Mouse (Mus musculus) spleen, postnatal 10 days (tissue): Measurements from ENCODE around the gene Adam8.
A peak's percentile ranks its signal among the peaks of the same experiment; 100 is the strongest.

Experiments
- DNase-seq, 2 experiments: peaks; one replicate each; pipeline ENCODE4 v3.0.0; 2021 to 2022; ENCODE audit warnings: low spot score in 2 of 2

Gene Adam8

GRCm38 (mm10) chr7:139979011-139979719, 13.2 kb downstream of the Adam8 start:
- DNase-seq, result no peak

- peak; percentile 36 to 67 for DNase-seq
These were observed 14.0 kb downstream of the Adam8 start, which contains the start of gene 6430531B16Rik for GRCm38 (mm10) chr7:139978278-139978892. Gene 6430531B16Rik (minus strand): TSS chr7:139978755.

- no peak for DNase-seq
These were observed 16.9 kb downstream of the Adam8 start for GRCm38 (mm10) chr7:139975471-139975870.

DNA sequence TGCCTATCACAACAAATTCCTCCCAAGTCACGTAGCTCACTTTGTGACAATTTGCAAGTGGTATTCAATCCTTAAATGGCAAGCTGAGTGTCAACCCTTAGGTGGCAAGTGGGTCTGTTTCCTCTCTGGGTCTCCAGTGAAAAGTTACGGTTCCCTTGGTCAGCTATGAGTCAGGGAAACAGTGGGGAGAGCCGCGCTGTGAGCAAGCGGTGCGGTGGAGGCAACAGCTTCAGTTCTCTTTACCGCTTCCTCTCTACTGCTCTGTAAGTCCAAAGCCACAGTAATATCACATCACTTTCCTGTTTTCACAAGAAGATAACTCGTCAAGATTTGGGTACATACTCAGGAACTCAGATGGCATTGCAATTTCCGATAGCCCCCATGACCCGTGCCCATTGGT, 18.1 kb downstream of the Adam8 start:
- DNase-seq, result no peak

- DNase-seq, result no peak
These were observed 19.4 kb downstream of the Adam8 start for GRCm38 (mm10) chr7:139972923-139973331.

- no peak for DNase-seq
These were observed 20.9 kb downstream of the Adam8 start for GRCm38 (mm10) chr7:139971436-139971835.

DNA sequence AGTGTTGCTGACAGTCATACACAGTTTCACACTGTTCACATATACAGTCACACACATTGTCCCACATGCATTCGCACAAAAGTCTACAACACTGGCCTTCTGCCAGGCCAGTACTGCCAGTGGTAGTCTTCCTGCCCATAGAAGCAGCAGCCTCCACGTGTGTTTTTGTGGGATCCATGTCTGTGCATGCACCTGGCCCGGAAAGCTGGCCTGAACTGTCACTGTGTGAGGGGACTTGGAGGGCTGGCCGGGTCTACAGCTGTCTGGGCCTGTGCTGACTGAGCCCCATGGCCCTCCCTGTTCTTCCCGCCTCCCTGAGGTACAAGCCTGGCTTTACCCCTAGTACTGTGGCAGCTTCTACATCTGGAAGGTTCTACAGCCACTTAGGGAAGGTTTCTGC, 21.4 kb downstream of the Adam8 start:
- no peak for DNase-seq

GRCm38 (mm10) chr7:139970216-139970919, 22.0 kb downstream of the Adam8 start:
- no peak for DNase-seq

- peak; percentile 68 to 84 for DNase-seq
These were observed 22.8 kb downstream of the Adam8 start for GRCm38 (mm10) chr7:139969348-139970130.

DNA sequence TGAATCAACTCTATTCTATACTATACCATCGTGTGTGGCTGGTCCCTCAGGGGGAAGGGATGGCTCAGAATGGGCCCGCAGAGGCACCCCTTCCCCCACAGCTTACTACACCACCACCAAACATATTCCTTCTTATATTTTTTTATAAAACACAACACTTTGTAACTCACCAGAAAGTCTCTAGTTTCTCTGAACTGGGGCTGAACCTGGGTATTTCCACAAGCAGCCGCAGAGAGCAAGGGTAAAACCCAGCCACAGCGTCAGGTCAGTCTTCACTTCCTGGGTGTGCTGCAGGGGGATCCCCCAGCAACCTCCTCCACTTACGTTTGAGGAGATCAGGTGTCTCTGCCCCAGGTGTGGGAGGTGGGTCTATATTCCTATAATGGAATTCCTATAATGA, 23.9 kb downstream of the Adam8 start:
- DNase-seq, result no peak

DNA sequence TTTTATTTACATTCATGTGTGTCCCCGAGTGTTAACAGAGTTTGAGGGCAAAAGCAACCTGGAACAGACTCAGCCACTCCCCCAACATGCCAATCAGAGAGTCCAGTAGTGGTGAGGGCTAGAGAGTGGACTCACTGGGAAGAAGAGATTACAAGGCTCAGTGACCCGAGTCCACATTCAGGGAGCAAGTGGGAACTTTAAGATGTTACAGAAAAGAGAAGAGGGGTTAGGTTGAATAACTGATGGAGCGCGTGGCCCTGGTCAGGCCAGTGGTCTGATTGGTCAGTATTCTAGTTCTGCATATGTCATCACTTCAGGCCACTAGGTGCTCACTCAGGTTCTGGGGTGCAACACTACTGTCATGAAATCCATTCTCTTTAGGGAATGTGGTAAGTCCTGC, 25.2 kb downstream of the Adam8 start:
- no peak for DNase-seq

DNA sequence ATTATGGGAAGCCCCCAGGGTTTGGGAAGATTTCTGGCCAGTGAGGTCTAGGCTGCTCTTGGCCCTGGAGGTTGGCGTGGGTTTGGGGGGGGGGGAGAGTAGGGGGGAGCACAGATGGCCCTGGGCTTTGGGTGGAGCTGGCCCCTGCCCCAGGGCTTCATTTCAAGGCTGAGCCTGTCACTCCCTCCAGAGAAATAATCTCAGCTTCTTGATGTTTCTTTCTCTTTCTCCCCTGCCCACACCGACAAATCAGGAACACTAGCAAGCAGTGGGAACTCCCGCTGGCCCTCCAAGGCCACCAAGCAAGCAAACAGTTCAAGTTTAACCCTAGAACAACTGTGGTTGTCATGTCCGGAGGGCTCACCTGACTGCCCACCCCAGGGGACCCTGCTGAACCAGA, 28.5 kb downstream of the Adam8 start:
- no peak for DNase-seq

DNA sequence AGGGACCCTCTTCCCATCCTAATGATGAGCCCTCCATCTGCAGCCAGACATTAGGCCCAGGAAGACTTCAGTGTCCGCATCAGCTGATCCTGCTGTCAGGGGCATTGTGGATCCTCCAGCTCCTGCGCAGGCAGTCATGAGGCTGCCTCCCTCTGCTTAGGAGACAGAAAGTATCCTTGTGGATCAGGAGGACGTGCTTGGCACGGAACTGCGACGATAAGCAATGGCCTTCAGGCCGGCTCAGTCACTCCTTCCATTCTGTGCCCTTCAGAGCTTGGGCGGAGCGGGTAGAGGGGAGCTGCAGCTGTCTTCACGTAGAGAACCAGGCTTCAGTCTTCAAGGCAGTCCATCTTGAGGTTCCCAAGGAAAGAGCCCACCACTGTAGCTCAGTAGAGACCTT, 31.2 kb downstream of the Adam8 start:
- DNase-seq, result no peak

DNA sequence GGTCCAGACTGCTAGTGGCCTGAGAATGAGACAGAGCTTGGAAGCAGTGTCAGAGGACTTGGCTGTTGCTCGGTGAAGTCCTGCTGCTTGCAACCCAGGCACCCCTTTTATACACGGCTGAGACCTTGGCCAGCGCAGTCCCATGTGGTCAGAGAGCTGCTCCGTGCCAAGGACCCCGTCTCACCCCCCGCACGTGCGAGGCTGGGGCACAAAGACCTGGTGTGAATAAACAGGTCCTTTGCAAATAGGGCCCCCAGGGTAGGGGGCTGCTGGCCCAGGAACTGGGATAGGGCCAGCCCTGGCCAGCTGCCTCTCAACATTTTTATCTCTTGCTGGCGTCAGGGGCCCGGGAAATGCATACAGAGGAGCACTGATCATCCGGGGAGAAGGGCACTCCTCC, 34.4 kb downstream of the Adam8 start:
- DNase-seq, result no peak

GRCm38 (mm10) chr7:139957437-139957836, 34.9 kb downstream of the Adam8 start:
- DNase-seq, result no peak

- no peak for DNase-seq
These were observed 35.7 kb downstream of the Adam8 start for GRCm38 (mm10) chr7:139956658-139957057.

- no peak for DNase-seq
These were observed 36.9 kb downstream of the Adam8 start for GRCm38 (mm10) chr7:139955505-139955904.

DNA sequence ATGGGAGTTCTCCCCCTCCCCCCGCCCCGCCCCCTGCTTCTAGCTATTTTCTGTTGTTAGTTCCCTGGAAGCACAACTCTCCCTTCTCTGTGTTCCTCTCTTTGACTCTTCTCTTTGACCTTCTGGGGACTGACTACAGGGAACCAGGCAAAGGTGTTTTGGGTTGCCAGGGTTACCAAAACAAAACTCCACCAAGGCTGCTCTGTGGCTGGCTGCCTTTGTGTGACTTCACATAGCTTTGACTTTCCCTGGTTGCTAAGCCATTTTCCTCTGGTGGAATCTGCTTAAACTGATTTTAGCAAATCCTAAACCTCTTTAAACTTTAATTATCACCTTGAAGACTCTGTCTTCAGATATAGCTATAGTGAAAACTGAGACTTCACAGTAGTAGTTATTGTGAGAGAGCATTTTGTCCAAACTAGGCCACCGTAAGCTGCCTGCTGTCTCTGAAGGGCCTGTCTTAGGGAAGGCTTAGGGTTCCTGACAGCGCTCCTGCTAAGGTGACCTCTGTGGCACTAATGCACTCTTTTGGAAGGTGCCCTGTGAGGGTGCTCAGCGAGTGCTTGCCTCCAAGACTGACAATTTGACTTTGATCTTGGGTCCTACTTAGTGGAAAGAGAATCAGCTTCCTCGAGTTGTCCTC, 40.2 kb downstream of the Adam8 start:
- DNase-seq, result no peak

DNA sequence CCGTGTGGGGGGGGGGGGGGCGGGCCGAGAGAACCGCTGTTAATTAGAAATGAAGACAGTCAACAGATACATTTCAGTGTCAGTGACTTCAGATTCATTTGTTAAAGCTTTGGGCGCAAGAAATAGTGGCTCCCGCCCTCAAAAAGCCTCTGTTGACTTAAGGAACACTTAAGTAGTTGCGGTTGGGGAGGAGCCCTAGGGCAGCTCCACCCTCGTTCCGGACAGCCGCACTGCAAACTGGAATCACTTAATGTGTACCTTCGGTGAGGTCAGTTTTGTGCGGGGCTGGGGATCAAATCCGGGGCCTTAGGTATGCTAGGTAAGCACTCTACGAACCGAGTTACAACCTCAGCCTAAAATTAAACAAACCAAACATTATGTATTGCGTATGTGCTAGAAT, 41.3 kb downstream of the Adam8 start:
- no peak for DNase-seq

- DNase-seq, result peak in 1 of 2 experiments; percentile 55
These were observed 41.9 kb downstream of the Adam8 start for GRCm38 (mm10) chr7:139950283-139950971.

GRCm38 (mm10) chr7:139949893-139950282, 42.5 kb downstream of the Adam8 start:
- DNase-seq, result peak in 1 of 2 experiments; percentile 47
